Mouse (Mus musculus) ES-E14 (cell line): Measurements from ENCODE around the gene Dusp11.

ENCODE experiments used
- HCFC1 ChIP-seq: IDR thresholded peaks from 2 replicates; pipeline ENCODE4 v1.6.1; 2012; ENCODE audit warnings: low read length, inconsistent platforms, borderline replicate concordance; ENCODE audit not compliant: insufficient read depth
- MAFK ChIP-seq: IDR thresholded peaks from 2 replicates; pipeline ENCODE4 v1.6.1; 2014; ENCODE audit warnings: mild to moderate bottlenecking, low read depth, low read length, inconsistent platforms; ENCODE audit not compliant: insufficient read depth
- ZC3H11A ChIP-seq: IDR thresholded peaks from 2 replicates; pipeline ENCODE4 v1.6.1; 2012; ENCODE audit warnings: low read depth, mild to moderate bottlenecking, inconsistent platforms, low read length, borderline replicate concordance

GRCm38 (mm10) chr6:85927476-85928464 is 33.7 kb downstream of the Dusp11 start:
- TF ChIP-seq HCFC1 (no peak), MAFK (no peak), ZC3H11A (no peak)
